Mouse (Mus musculus): Measurements from ENCODE around the gene Gucy1b1.

GRCm38 (mm10) chr3:82030008-82030748, 44.3 kb downstream of the Gucy1b1 start:
- no peak for TF ChIP-seq CTCF (IDR thresholded peaks at IDR 0.05; ENCODE audit: low read depth)
- TF ChIP-seq EP300 (IDR thresholded peaks at IDR 0.05; ENCODE audit: low read depth): no peak
